Mouse (Mus musculus) C2C12 (cell line): ENCODE measurements around the gene Hgd. TPM values are rescaled to one million over a fixed set of nuclear protein-coding genes. Genes with fewer than 3 reads are reported as not detected.

ENCODE experiments used
- H3K27me3 ChIP-seq: one replicate; pipeline ENCODE4 v1.6.1; 2011; ENCODE audit not compliant: control insufficient read depth, insufficient read depth, insufficient read length
- H3K36me3 ChIP-seq: one replicate; pipeline ENCODE4 v1.6.1; 2011; ENCODE audit not compliant: control insufficient read depth, insufficient read depth
- H3K4me3 ChIP-seq: one replicate; pipeline ENCODE4 v1.5.1; 2011; ENCODE audit warnings: mild to moderate bottlenecking, control low read depth; ENCODE audit not compliant: poor library complexity, insufficient read depth, severe bottlenecking
- H3K79me2 ChIP-seq: one replicate; pipeline ENCODE4 v1.6.1; 2011; ENCODE audit not compliant: control insufficient read depth, insufficient read depth
- H3K79me3 ChIP-seq: one replicate; pipeline ENCODE4 v1.6.1; 2011; ENCODE audit warnings: low read depth, control low read depth
- H3ac ChIP-seq: one replicate; pipeline ENCODE3; 2011; ENCODE audit warnings: low read depth; ENCODE audit not compliant: control insufficient read depth, insufficient read length
- CEBPB ChIP-seq: IDR thresholded peaks from one replicate; pipeline ENCODE4 v1.6.1; 2011; ENCODE audit warnings: low read depth, mild to moderate bottlenecking, control low read depth, moderate library complexity
- CTCF ChIP-seq: IDR thresholded peaks from one replicate; pipeline ENCODE4 v1.5.1; 2011; ENCODE audit not compliant: control insufficient read depth, insufficient read depth, insufficient read length
- FOSL1 ChIP-seq: IDR thresholded peaks from one replicate; pipeline ENCODE4 v1.8.0; 2011; ENCODE audit warnings: mild to moderate bottlenecking, low read length; ENCODE audit not compliant: poor library complexity, insufficient read depth, severe bottlenecking
- MAX ChIP-seq: IDR thresholded peaks from one replicate; pipeline ENCODE4 v1.6.1; 2011; ENCODE audit warnings: mild to moderate bottlenecking, control low read depth
- MYOD1 ChIP-seq: IDR thresholded peaks from one replicate; pipeline ENCODE4 v1.6.1; 2011; ENCODE audit warnings: low read depth; ENCODE audit not compliant: control insufficient read depth, insufficient read length
- MYOG ChIP-seq: IDR thresholded peaks from one replicate; pipeline ENCODE4 v1.6.1; 2011; ENCODE audit not compliant: control insufficient read depth, insufficient read length; ENCODE audit errors: extremely low read depth
- USF1 ChIP-seq: IDR thresholded peaks from one replicate; pipeline ENCODE4 v1.6.1; 2011; ENCODE audit warnings: low read depth, mild to moderate bottlenecking, control low read depth, moderate library complexity
- polyA plus RNA-seq: library from polyadenylated mRNA; unstranded; fragments of >200 nt; fragmentation: generic; extraction: Trizol; gene quantifications from one replicate; pipeline ENCODE4 v1.2.1, GENCODE M21; 2012; ENCODE audit warnings: missing spikeins

Hgd gene
- polyA plus RNA-seq, 1 experiment: 0.02 TPM

DNA sequence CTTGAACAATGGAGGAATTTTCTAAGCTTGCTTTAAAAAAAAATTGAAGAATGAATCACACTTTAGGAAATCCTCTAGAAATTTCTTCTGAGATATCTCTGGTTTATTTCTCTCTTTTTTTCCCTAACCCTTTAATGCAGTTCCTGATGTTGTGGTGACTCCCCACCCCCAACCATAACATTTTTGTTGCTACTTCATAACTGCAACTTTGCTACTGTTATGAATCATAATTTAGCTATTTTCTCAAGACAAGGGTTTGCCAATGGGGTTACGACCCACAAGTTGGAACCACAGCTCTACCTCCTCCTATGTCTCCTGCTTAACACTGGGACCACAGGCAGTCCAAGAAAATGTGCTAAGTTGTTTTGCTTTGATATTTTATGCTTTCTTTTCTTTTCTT is 23.5 kb downstream of the Hgd start:
- Histone ChIP-seq H3K27me3 (no peaks in the 10 kb centered on the region), H3ac (no peak overlapping the region), H3K36me3 (no peaks in the 10 kb centered on the region), H3K79me3 (no peaks in the 10 kb centered on the region), H3K79me2 (no peaks in the 10 kb centered on the region), H3K4me3 (no peak overlapping the region)
- no peak for TF ChIP-seq CEBPB
- TF ChIP-seq MYOD1: no peak
- TF ChIP-seq USF1: no peak
- TF ChIP-seq FOSL1: no peak
- TF ChIP-seq MAX: no peak
- no peak for TF ChIP-seq CTCF
- TF ChIP-seq MYOG: no peak

DNA sequence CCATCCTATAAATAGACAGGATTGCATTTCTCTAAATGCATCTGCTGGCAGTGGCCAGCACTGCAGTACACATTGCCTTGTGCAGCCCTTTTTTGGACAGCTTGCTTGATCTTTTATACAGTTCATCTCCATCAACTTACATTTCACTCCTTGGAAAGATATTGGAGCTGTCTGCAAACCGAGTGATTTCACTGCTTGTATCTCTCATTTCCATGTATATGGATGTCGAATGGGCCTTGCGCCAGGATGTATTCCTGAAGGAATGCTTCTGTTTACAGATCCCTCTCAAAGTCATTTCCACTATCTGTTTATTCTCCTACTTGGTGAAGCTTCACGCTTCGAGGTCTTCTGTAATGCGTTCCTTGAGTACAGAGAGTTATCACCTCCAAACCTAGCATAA is 24.3 kb downstream of the Hgd start:
- Histone ChIP-seq H3K27me3 (no peaks in the 10 kb centered on the region), H3K4me3 (no peak overlapping the region), H3K36me3 (no peaks in the 10 kb centered on the region), H3ac (no peak overlapping the region), H3K79me3 (no peaks in the 10 kb centered on the region), H3K79me2 (no peaks in the 10 kb centered on the region)
- TF ChIP-seq MYOG: no peak
- TF ChIP-seq MYOD1: no peak
- no peak for TF ChIP-seq FOSL1
- no peak for TF ChIP-seq CEBPB
- TF ChIP-seq USF1: no peak
- TF ChIP-seq CTCF: no peak
- no peak for TF ChIP-seq MAX

DNA sequence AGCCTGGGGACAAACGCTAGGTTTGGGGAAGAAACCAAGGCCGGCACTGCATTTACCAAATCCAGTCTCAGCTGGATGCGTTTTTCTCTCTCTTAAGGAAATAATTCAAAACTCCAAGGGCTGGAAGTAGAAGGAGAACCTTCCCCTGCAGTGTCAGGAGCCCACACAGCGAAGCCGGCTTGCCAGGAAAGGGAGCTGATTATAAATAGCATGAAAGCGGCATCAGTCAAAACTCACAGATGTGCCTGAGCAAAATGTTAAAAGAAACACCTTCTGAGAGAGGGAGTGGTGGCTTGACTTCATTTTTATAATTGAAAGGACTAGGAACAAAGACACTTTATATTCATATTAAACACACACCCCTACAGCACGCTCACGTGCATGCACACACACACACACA is 30.4 kb downstream of the Hgd start:
- Histone ChIP-seq H3K79me2 (no peaks in the 10 kb centered on the region), H3ac (no peak overlapping the region), H3K79me3 (no peaks in the 10 kb centered on the region), H3K36me3 (no peaks in the 10 kb centered on the region), H3K4me3 (no peak overlapping the region), H3K27me3 (no peaks in the 10 kb centered on the region)
- no peak for TF ChIP-seq FOSL1
- TF ChIP-seq USF1: no peak
- TF ChIP-seq CTCF: no peak
- no peak for TF ChIP-seq MAX
- no peak for TF ChIP-seq CEBPB
- no peak for TF ChIP-seq MYOG
- TF ChIP-seq MYOD1: no peak

DNA sequence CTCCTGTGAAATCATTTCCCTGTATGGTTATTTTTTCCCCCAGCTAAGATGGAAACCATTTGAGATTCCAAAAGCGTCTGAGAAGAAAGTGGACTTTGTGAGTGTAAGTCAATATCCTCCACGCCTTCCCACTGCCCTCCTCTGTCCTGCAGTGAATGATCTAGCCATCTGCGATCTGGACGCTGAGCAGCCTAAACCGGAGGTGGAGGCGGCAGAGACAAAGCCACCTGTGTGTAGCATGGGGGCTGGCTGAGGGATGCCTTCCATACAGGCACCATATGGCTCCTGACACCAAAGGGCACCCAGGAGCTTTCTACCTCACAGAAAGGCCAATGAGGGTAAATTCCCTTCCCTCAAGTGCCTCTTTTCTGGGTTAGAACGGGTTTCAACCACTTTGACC is 31.1 kb downstream of the Hgd start:
- H3K79me3 ChIP-seq: no peaks in the 10 kb centered on the region
- no peak for TF ChIP-seq CTCF
- no peak for TF ChIP-seq FOSL1
- TF ChIP-seq MAX: no peak
- TF ChIP-seq MYOD1: no peak
- TF ChIP-seq CEBPB: no peak
- no peak for TF ChIP-seq MYOG
- TF ChIP-seq USF1: no peak
- no peak overlapping the region for H3K4me3 ChIP-seq
- no peaks in the 10 kb centered on the region for H3K27me3 ChIP-seq
- no peaks in the 10 kb centered on the region for H3K36me3 ChIP-seq
- H3ac ChIP-seq: no peak overlapping the region
- H3K79me2 ChIP-seq: no peaks in the 10 kb centered on the region

DNA sequence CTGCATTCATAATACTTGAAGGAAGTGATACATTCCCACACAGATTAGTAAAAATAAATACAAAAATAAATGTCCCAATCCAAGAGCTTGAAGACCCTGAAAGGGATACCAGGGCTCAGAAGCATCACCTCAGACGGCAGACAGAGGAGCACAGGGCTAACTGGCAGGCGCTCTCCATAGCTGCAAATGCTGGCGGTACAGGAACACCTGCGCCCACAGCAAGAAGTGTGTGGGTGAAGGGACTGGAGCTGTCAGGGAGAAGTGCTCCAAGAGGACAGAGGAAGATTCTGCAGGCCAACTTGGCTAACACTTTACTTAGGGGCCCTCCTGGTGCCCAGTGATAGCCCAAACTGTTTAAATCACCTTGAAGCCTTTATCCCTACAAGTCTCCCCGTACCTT is 32.1 kb downstream of the Hgd start:
- H3ac ChIP-seq: no peak overlapping the region
- H3K79me2 ChIP-seq: no peaks in the 10 kb centered on the region
- H3K79me3 ChIP-seq: no peaks in the 10 kb centered on the region
- no peaks in the 10 kb centered on the region for H3K27me3 ChIP-seq
- no peaks in the 10 kb centered on the region for H3K36me3 ChIP-seq
- H3K4me3 ChIP-seq: no peak overlapping the region
- TF ChIP-seq CEBPB: no peak
- no peak for TF ChIP-seq CTCF
- no peak for TF ChIP-seq USF1
- no peak for TF ChIP-seq MYOG
- no peak for TF ChIP-seq MAX
- no peak for TF ChIP-seq FOSL1
- TF ChIP-seq MYOD1: no peak

DNA sequence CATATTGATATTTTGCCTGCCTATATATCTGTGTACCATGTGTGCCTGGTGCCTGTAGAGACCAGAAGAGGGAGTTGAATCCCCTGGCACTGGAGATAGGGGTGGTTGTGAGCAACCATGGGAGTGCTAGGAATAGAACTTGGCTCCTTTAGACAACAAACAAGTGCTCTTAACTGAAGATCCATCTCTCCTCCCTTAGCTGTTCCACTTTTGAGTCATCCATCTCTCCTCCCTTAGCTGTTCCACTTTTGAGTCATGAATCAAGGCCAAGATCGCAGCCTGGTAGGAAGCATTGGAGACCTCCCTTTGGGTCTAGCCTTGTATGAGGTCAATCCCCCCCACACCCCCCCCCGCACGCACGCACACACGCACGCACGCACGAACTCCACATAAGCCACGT is 34.6 kb downstream of the Hgd start:
- Histone ChIP-seq H3K79me3 (no peaks in the 10 kb centered on the region), H3K36me3 (no peaks in the 10 kb centered on the region), H3K27me3 (no peaks in the 10 kb centered on the region), H3K79me2 (no peaks in the 10 kb centered on the region), H3K4me3 (no peak overlapping the region), H3ac (no peak overlapping the region)
- no peak for TF ChIP-seq FOSL1
- no peak for TF ChIP-seq USF1
- TF ChIP-seq MYOD1: no peak
- TF ChIP-seq CTCF: no peak
- TF ChIP-seq MAX: no peak
- TF ChIP-seq MYOG: no peak
- TF ChIP-seq CEBPB: no peak
